Mouse (Mus musculus): Measurements from ENCODE around the gene Acsm1.
"Not testable (repeated sequence)": the region's sequence is repeated elsewhere in the genome, so short reads cannot be mapped to it uniquely, and the experiment has no call there.

Gene Acsm1

DNA sequence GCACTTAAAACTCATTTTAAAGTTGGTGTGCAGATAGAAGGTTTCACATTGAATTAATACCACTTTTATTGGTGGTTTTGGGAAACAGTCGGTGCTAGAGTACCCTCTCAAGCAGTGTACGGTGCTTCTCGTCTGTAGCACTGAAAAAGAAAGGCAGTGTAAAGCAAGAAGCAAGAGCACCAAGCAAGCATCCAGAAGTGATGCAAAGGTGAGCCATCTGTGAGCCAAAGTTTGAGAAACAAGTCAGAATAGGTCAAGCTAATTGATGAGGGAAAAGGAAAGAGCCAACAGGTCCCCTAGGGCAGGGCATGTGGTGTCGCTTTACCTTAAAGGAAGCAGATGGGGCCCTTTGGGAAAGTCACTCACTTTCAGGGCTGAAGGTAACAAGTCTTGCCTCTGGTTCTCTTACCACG is at the start of gene Acsm1:
Gene Acsm1 (plus strand): TSS at position 363 of the 413 bp plus-strand sequence.
- no peak for DNase-seq (ENCODE audit: low spot score)

DNA sequence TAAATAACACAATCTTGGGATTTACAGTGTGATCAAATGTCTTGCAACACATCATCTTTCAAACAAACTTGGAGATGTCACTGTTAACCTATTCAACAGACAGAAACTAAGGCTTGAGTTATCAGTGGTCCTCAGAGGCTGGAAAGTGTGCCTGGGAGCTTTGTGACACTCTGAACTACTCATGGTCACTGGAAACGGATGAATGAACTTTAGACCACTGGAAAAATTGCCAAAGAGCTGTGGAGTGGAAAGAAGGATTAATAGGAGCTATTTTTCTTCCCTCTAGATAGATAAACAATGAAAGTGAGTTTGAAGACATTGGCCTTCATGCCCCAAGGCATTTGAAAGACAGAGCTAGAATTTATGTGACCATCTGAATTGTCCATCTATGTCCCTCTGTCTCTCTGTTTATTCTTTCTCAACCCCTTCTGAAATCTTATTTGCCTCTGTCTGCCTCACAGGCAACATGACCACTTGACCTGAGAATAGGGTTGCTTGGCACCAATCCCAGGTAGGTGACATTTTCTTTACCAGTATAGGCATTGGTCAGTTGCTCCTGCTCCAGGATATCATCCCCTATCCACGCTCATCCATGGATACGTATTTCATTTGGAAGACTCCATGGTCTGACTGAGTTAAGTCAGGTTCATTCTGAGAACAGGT is 46.9 kb upstream of the Acsm1 start:
- DNase-seq (ENCODE audit: low spot score), result no peak

DNA sequence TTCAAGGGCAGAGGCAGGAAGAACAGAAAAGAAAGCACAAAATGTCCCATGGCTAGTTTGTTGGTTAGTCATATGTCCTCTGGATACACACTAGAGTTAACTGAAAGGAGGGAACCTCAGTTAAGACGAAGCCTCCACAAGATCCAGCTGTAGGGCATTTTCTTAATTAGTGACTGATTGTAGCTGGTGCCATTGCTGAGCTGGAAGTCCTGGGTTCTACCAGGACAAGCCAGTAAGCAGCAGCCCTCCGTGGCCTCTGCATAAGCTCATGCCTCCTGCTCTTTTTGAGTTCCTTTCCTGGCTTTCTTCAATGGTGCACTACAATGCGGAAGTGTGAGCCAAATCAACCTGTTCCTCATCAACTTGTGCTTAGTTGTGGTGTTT is 46.4 kb upstream of the Acsm1 start:
- DNase-seq (ENCODE audit: low spot score), result no peak

DNA sequence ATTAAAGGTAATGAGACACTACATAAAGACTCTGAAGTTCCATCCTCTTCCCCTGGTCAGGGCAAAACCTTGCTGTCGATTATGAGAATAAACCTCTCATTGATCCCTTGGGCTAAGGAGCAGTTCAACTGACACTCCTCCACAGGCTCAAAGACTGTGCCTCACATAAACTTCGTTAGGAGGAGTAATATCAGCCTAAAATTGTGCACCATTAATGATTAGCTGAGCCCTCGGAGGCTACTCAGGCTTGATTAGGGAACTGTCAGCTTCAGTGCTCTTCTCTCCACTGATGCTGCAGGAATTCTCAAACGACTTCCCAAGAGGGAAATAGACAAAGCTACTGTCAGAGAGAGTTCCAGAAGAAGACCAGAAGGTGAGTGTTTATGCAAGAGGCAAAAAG is 45.4 kb upstream of the Acsm1 start:
- DNase-seq (ENCODE audit: low spot score), result no peak

DNA sequence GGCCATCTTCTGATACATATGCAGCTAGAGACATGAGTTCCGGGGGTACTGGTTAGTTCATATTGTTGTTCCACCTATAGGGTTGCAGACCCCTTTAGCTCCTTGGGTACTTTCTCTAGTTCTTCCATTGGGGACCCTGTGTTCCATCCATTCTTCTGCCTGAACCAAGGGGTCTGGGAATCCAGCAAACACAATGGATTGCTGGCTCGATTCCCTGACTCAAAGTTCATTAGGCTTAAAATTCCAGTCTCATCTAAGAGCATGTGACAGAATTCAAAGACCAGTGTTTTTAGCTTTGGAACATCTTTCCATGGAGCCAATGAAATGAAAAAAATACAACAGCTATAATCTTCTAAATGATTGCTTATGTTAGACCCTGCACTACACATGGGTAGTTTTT is 44.4 kb upstream of the Acsm1 start:
- not testable (repeated sequence) for DNase-seq (ENCODE audit: low spot score)

DNA sequence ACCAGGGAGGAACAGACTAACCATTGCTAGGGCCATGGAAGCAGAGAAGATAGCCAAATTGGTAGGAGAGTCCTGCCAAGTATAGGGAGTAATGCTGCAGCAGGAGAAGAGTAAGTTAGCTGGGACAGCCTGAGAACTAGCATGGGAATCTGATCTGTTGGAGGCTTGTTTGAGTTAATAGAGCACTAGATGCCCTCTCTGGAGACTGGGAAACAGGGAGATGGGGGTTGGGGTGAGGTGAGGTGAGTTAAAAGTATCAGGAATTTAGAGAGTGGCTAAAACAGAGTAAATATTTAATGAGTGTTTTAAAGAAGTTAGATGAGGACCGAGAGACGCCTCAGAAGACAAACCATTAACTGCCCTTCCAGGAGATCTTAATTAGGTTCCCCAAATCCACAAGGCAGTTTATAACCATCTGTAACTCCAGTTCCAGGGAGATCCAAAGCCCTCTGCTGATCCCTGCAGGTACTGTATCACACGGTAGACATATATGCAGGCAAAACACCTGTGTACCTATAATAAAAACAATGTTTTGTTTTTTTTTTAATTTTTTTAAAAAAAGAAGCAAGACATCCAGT is 12.2 kb upstream of the Acsm1 start:
- no peak for DNase-seq (ENCODE audit: low spot score)

DNA sequence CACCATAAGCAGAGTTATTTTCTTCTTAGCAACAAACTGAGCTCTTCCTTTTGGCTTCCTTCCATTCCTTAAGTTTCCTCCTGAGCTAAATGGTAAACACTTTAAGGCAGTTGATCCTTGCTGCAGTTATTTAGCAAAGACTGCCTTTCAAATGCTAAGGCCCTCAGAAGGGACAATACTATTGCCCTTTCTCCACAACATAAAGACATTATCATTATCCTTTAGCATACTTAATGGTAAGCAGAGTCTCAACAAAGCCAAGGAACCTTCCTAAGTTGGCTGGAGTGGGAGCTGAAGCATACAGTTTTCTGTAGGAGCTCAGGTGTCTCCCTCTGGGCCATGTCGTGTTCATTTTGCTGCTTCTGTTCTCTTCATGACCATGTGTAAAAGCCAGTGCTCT is 11.5 kb upstream of the Acsm1 start:
- DNase-seq (ENCODE audit: low spot score), result no peak

DNA sequence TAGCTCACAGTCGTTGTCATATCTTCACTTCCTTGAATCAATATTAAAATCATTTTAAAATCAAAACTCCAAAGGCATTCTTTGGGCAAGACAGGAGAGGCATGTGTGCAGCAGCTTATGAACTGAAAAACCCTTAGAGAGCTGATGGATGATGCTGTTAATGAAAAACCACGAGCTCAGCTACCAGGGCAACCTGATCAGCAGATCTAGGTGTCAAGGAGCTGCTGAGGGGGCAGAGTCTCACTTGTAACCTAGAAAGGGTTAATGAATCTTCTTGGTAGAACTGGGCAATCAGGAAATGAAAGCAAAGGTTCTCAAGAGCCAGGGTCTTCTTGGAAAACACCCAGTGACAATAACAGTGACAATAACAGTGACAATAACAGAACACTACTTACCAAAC is 10.3 kb upstream of the Acsm1 start:
- no peak for DNase-seq (ENCODE audit: low spot score)

DNA sequence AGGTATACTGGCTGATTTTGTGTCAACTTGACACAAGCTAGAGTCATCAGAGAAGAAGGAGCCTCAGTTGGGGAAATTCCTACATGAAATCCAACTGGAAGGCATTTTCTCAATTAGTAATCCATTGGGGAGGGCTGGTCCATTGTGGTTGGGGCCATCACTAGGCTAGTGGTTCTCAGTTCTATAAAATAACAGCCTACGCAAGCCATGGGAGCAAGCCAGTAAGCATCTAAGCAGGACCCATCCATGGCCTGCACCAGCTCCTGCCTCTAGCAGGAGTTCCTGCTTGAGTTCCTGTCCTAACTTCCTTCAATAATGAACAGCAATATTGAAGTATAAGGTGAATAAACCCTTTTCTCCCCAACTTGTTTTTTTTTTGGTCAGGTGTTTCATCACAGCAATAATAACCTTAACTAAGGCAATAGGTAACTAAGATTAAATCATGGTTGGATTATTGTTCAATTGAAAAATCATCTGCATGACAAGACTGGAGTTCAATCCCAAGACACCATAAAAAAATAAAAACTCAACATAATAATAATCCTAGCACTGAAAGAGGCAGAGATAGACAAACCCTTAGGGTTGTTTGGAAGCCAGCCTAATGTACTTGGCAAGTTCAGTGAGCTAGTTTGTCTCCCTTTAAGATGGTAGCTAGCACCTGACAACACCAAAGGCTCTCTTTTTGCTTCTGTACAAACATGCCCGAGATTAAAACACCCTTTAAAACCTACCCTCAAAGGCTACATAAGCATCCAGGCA is 5.5 kb upstream of the Acsm1 start:
- no peak for DNase-seq (ENCODE audit: low spot score)

DNA sequence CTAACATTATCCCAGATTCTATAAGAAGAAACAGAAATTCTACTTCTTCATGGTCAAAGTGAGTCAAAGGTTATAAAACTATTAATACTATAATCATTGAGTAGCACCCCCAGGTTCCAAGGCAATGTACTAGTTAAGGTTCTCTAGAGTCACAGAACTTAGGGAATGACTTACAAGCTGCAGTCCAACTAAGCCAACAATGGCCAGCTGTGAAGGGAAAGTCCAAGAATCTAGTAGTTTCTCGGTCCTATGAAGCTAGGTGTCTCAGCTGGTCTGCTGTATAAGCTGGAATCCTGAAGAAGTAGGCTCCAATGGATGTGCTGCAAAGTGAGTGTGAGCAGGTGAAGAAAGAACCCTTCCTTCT is 4.9 kb upstream of the Acsm1 start:
- DNase-seq (ENCODE audit: low spot score), result no peak

DNA sequence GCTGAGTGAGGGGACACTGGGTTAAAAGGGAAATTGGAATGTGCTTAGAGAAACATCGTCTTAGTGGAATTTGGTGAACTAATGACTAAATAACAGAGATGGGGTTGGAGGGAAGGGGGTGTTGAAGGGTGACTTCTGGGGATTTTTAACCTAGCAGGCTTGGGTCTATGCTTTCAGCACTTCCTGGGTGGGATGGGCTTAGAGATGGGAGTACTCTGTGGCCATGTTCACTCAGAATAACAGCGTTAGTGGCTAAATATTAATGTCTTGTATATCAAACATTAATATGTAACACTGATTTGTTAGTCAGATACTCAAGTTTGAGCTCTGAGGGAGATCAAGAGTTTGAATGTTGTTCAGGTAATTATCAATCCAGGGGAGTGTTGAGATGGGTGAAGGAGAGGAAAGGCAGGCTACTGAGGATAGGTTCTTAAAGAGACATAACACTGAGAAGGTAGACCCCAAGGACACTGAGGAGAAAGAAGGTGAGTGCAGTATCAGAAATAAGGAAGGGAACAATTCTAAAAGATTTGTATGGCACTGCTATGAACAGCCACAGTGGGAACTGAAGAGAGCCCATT is 1.8 kb upstream of the Acsm1 start:
- DNase-seq (ENCODE audit: low spot score), result no peak

DNA sequence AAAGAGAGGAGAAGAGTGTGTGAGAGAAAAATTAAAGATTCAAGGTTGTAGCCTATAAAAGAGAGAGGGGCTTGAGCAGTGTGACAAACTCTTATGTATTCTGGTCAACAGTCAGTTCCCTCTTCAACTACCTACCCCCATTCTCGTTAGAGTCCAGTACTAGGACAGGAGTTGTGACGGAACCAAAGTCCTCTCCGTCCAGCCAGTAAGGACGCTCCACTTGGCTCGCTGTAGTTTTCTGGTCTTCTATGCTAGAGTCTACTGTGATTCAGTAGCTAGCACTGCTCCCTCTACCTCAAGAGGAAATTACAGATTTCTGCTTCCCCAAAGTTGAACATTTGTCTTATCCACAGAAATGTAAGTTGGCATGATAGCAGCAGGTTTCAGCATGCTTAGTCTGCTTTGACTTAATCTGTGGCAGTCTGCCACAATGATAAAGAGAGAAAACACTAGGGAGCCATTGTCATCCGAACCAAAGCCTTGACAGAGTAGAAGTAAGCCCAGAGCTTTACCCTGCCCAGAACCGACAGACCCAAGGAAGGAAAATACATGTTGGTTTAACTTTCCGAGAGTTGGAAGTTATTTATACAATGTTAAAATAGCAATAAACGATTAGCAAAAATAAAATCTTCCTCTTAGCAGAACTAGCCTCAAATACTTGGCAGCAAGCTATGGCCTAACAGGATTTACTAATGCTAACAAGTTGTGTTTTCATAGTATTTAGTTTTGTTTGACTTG is 731 bp upstream of the Acsm1 start:
- DNase-seq (ENCODE audit: low spot score), result no peak

DNA sequence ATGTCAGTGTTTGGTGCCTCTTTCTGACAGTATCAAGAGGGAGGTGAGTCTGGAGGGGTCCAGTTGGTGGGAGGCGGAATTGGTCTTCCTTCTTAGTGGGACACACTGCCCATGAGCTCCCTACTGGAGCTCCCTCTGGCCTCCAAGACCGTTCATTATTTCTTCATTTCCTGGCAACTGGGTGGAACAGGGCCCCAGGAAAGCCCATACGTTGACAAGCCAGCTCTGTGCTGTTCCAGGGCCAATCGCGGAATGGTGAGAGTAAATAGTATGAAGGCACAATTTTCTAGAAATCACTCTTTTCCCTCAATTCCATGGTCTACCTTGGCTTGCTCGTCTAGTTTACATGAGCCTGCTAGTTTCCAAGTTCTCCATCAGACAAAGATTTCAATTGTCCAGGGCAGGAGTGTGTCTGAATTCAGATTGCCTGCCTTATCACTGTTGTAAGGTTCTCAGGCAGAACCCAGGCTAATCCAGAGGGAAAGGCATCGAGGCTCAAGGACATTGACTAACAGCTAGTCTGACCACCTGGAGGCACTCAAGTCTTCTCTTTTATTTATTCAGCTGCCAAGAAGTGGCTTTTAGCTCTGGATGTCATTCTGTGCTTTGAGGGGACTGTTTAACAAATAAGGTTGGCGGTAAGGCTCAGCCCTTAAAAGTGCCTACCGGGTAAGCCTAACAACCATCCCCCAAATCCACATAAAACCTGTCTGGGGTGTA is 1.1 kb downstream of the Acsm1 start:
- DNase-seq (ENCODE audit: low spot score), result no peak

DNA sequence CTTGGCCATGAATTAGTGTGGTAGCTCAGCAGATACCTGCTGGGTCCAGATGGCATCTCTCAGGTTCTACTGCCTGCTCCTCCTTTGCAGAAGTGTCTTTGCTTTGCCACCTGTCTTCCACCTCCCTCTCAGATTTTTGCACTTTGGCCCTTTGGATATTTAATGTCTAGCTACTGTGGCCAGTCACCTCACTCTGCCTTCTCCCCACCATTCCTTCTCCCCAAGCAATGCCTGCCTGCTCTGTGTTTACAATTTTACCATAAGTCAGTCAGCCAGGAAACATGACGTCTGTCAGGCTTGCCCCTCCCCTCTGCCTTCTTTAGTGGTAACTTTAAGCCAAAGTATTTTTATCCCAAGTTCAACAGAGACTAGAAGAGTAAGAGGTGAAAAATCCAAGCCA is 9.7 kb downstream of the Acsm1 start:
- no peak for DNase-seq (ENCODE audit: low spot score)

DNA sequence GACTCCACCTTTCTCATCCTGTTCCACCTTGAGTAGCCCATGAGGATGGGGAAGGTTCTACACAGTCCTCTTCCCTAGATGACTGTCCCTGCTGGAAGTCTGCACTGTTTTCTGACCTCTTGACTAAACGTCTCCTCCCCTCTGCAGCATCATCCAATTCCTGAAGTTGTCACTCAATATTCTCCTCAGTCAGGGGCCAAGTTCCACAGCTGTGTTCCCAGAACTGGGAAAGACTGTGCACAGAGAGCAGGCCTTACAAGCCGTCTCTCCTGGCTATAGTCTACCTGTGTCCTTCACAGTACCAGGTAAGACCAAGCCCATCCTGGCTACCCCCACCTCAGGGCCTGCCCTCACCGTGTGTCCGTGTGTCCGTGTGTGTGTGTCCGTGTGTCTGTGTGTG is 10.8 kb downstream of the Acsm1 start:
- no peak for DNase-seq (ENCODE audit: low spot score)

DNA sequence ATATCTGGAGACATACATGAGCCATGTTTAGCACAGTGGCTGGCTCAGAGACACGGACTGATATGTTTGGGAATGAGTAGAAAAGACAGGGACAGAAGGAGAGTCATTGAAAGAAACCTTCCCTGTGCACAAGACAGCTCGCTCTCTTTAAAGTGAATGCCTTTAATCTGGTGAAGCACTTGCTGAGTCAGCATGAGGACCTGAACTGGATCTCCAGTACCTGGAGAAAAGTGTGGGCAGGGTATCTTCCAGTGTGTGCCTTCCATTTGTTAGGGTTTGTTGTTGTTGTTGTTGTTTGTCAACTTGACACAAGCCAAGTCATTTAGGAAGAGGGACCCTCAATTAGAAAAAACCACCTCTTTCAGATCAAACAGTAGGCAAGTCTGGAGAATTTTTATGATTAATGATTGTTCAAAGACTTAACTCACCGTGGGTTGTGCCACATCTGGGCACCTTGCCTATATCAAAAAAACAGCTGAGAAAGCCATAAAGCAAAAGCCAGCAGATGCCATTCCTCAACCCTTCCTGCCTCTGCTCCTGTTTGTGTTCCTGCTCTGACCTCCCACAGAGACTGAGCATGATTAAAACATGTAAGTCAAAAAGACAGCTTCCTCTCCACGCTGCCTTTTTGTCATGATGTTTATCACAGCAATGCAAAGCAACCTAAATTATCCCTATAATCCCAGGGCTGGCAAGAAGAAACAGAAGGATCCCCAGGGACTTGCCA is 11.5 kb downstream of the Acsm1 start:
- DNase-seq (ENCODE audit: low spot score), result no peak

DNA sequence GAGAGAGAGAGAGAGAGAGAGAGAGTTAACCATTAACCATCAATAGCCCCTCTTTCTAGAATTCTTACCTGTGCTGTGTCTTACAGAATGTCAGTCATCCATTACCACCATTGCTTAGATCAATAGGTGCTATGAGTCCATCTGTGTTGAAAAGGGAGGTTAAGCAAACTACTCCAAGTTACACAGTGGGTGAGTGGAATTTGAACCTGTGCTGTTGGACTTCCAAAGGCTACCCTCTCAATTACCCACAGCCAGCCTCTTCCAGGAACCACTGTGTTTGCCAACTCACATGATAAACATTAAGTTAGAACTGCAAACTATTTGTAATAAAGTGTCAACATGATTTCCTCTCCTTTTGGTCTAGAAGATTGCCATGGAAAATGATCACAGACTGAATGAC is 13.3 kb downstream of the Acsm1 start:
- DNase-seq (ENCODE audit: low spot score), result no peak

DNA sequence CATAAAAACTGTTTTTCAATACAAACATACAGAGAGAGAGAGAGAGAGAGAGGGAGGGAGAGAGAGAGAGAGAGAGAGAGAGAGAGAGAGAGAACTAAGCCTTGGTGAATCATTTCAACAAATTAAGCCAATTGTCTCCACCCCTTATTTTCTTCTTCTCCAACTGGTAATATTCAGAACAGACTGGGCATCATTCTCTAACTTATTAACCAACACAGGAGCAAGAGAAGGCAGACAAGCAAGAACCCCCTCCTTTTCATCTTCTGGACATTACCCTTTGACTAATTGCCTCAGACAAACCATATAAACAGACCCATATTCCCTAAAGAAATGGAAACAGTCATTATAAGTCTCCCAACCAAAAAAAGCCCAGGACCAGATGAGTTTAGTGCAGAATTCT is 31.9 kb downstream of the Acsm1 start:
- no peak for DNase-seq (ENCODE audit: low spot score)

DNA sequence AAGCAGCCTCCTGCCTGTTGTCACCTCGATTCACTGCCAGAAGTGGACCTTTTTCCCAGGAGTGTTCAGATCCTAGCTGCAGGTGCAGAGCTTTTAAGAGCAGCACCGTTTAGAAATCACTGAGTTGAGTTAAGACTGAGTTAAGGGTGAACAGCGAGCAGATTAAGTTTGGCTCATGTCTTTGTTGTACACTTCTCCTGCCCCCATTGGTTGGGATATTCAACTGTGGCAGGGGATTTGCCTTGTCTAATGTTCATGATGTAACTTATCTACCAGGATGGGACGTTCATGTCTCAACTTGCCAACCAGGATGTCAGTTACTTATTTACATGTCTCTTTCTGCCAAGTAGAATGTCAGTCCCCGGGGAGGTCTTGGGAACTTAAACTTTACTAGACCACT is 35.5 kb downstream of the Acsm1 start:
- DNase-seq (ENCODE audit: low spot score), result no peak

DNA sequence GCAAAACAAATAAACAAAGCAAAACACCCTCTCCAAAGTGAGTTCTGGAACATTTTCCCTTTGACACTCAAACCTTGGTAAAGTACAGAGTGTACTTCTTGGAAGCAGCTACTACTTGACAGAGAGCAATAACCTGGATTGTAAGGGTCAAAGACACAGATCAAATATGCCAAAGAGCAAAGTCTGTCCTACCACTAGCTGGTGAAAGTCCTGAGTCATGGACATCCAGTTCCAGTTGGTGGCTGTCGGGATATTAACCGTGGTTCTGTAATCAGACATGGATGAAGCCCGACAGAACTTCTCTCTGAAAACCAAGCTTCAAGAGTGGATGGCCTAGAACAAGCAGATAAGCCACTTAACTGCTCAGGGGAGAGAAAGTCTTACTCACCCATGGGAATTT is 61.1 kb downstream of the Acsm1 start:
- DNase-seq (ENCODE audit: low spot score), result no peak

DNA sequence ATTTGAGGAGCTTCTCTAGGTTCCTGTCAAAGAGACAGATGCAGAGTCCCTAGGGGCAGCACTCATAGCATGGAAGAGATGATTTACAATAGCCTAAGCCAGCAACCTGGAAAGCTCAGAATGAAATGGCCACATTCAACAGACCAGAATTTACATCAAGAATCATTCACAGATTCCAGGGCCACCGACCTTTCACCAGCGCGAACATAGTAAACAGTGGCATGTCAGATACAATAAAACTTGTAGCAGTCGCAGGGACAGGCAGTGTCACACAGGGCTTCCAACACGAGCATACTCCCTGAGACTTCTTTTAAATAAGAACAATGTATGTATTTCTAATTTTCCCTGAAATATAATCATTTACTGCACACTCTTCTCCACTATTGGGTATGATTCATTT is 63.6 kb downstream of the Acsm1 start:
- DNase-seq (ENCODE audit: low spot score), result no peak
